Mouse (Mus musculus) right cerebral cortex, adult 2 months (tissue): Measurements from ENCODE around the gene C1qtnf7.

Experiments
- DNase-seq, 2 experiments: peaks; one replicate each; pipeline ENCODE4 v3.0.0; 2021 to 2022; ENCODE audit warnings: low spot score in 2 of 2

The C1qtnf7 gene

GRCm38 (mm10) chr5:43515401-43515976, at the start of gene C1qtnf7:
Gene C1qtnf7, plus strand, starts transcription at chr5:43515538.
- peak; percentile 30 to 34 for DNase-seq

DNA sequence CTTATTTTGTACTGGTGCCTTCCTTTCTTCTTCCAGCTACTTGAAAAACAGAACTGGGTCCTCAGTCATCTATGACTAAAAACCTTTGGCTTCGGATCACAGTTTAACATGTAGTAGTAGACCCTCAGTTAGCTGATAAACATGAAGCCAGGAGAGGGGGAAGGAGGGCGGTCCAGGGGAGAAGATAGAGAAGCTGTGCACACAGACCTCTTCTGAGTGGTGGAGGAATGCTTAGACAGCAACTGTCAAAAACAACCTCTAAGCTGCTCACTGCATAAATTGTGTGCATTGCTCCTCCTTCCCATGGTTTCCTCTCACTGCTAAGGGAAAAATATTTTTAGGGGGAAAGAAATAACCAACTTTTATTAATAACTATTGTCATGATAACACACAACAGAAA, 48.6 kb upstream of the C1qtnf7 start:
- DNase-seq = no peak

DNA sequence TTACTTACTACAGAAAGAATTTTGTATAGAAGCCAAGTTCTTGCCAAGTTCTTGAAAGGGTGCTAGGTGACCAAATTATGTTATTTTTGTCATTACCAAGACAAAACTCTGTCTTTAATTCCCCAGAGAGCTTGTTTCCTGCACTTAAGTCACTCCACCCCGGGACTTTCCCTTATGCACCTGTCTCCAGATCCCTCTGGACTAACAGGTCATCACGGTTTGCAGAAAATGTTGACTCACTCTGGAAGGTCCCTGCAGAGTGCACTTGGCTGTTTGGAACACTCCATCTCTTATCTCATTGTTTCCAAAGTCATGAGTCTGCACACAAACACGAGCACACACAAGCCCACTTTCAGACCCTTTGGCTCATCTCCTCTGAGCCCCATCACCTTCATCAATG, 48.1 kb upstream of the C1qtnf7 start:
- DNase-seq = no peak

DNA sequence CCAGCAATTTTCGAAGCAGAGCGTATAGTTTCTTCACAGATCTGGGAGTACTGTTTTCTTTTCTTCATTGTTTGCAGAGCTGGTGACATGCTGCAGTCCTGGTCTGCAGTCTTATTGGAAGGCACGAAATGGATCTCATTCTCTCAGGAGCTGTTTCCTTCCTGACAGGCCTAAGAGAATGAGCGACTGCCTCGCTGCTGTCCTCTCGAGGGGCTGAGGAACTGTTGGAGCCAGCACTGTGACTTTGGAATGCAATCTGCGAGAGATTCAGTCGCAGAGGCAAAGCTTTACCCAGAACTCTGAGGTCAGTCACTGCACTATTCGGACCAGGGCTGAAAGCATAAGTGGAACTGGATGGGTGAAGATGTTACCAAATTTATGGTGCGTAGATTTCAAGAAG, 46.4 kb upstream of the C1qtnf7 start:
- no peak for DNase-seq

DNA sequence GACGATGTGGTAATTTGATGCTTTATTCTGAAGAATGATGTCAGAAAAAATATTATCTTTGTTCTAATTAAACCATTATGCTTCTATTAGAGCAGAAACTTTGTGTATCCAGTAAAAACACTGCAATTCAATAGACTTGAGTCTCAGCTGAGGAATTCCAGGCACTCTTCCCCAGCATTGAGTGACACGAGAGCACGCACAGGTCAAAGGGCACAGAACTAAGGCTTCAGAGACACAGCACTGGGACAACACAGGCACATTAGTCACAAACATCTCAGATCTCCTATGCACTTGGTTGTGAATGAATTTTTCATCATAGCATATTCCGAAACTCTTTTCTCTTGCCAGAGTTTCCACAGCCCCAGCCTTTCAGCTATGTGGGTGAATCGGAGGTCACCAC, 37.4 kb upstream of the C1qtnf7 start:
- DNase-seq = no peak

DNA sequence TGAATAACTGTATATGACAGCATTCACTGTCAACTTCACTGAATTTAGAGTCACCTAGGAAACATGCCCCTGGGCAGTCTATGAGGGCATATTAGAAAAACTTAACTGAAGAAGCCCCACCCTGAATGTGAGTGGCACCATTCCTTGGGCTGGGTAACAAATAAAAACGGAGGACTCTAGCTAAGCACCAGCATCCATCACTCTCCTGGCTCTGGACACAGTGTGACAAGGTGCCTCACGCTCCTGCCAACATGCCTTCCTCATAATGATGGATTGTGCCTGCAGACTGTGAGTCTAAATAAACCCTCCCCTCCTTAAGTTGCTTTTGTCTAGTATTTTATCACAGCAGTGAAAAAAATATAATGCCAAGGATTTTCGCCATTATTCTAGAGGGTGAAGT, 35.3 kb upstream of the C1qtnf7 start:
- DNase-seq = no peak

DNA sequence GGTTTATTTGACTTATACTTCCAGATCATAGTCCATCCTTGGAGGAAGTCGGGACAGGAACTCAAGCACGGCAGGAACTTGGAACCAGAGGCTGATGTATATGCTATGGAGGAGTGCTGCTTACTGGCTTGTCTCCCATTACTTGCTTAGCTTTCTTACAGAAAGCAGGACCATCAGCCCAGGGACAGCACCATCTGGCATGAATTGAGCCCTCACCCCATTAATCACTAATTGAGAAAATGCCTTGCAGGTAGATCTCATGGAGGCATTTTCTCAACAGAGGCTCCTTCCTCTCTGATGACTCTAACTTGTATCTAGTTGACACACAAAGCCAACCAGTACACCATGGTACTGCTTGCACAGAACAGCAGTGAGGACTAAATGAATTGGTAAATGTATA, 34.6 kb upstream of the C1qtnf7 start:
- DNase-seq = no peak

DNA sequence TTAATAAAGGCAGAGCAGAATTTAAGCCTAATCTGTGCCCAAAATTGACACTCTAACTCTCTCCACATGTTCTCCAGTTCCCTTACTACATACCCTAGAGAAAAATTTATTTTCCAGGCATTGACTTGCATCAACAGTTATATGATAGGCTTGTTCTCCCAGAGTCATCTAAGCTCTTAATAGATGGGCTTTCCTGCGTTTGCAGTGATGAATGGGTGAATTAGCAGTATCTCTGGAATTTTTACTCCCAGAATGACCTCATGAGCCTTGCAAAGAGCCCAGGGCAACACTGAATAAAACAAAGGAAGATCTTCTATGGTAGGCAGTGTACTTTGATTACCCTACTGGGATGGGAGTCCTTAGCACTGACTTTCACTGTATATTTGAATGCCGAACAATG, 33.5 kb upstream of the C1qtnf7 start:
- no peak for DNase-seq

- no peak for DNase-seq
Observed at GRCm38 (mm10) chr5:43501887-43502286, 13.5 kb upstream of the C1qtnf7 start.

DNA sequence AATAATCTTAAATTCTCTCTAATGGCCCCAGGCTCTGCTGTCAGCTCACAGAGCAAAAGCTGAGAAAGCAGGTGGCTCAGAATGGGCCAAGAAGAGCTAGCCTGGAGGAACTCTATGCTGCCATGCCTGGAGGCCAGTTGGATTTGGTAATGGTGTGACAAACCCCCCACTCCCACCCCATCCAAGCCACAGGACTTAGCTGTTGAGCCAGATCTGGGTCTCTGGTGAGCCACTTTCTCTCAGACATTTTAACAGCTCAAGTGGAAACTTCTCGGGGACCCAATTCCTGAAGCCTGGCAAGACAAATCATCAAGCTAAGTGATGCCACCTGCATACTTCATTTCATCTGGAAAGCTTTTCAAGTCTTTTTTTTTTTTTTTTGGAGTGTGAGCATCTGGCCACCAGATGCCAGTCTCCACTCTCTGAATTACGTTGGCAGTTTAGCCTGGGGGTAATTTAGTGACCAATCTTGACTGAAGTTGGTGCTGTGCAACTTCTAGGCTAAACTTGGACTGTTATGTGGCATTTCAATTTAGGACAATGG, 11.0 kb upstream of the C1qtnf7 start:
- no peak for DNase-seq

- no peak for DNase-seq
Observed at GRCm38 (mm10) chr5:43508470-43508869, 6.9 kb upstream of the C1qtnf7 start.

GRCm38 (mm10) chr5:43508892-43509291, 6.4 kb upstream of the C1qtnf7 start:
- DNase-seq = no peak

DNA sequence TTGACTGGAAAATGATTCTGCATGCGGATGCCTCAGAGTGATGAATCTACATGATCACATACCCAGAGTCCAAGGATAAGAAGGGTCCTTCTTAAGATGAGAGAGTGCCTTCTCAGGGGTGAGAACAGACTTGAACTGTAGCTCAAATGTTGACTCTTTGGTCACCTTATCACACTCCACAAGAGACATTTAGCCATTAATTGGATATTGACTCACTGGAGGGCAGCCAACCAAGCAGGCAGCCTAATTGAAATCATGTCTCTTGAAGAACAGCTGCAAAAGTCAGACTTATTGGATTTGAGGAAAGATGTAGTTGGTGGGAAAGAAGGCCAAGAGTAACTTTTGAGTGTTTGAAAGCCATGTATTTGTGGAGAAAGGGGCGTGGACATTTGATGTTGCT, 4.2 kb upstream of the C1qtnf7 start:
- no peak for DNase-seq

DNA sequence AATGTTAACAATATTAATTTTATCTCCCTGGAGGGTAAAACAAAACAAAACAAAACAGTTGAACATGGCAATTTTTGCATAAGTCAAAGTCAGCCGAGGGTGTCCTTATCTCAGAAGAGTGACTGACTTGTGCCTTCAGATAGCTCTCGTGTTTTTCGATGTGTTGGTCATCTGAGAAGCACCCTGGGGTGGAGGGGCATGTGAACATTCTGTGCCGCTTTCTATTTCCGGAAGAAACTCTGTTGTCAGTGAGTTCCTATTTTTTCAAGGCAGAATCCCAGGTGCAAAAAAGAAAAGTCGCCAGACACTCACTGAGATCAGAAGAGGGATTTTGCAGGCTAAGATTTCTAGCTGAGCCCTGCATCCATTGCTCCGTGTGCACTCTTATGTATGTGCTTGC, 1.2 kb downstream of the C1qtnf7 start:
- no peak for DNase-seq

DNA sequence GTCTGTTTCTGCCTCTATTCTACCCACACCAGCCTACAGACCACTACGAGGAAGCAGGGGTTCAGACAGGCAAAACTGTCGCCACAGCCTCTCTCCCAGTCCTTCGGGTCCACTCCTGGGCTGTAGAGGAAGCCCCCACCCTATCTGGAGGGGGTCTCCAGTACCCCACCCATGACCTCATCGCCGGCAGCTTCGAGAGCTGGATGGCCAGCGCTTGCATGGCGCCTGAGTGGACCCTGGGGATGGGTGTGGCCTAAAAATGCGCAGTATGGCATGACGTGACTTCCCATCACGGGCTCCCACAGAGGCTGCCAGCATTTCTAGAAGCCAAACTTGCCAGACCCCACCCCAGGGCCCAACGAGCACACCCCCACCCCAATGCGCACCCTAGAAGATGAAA, 2.0 kb downstream of the C1qtnf7 start:
- DNase-seq = no peak

DNA sequence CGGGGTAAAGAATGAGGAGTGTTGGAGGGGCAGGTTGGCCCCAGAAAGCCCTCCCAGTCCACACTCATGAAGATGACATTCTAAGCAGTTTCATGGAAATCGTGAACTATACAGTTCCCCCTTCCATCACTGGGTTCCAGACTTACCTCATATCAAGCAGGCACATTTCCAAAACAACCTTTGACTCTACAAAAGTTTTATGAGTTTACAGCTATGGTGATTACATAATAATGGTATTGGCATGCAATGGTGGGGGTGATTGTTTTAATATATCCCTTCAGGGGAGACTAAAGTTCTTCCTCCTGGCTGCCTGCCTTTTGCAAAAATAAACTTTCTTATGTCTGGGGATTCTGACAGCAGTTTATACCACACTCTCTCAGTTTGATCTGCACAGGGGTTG, 4.6 kb downstream of the C1qtnf7 start:
- DNase-seq = no peak

GRCm38 (mm10) chr5:43521369-43521768, 6.0 kb downstream of the C1qtnf7 start:
- no peak for DNase-seq

- DNase-seq = no peak
Observed at GRCm38 (mm10) chr5:43522866-43523265, 7.5 kb downstream of the C1qtnf7 start.

DNA sequence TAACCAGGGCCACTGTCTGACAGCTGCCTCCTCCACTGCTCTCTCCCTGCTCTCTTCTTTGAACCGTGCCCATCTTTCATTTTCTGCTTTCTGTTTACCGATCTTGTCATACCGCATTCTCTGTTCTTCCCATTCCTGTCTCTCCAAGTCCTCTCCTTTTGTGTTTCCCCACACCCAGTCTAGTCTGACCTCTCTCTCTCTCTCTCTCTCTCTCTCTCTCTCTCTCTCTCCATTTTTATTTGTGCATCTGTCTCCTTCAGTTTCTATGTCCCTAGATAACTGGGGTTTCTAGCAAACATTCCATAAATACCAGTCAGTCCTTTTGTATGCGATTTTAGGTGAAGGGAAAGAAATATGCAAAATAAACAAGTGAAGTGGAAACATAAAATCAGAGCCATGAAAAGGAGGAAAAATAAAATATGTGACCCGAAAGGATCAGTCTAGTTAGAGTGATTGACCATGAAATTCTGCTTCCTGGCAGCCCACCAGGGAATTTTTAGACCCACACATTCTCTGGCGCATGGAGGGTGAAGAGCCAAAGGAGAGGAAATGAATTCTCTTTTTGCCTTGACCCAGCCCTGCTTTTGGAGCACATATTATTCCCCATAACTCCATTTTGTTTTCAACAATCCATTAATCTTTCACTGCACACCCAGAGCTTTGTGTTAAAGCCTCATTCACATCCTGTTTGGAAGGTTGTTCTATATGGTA, 11.7 kb downstream of the C1qtnf7 start:
- DNase-seq = no peak

DNA sequence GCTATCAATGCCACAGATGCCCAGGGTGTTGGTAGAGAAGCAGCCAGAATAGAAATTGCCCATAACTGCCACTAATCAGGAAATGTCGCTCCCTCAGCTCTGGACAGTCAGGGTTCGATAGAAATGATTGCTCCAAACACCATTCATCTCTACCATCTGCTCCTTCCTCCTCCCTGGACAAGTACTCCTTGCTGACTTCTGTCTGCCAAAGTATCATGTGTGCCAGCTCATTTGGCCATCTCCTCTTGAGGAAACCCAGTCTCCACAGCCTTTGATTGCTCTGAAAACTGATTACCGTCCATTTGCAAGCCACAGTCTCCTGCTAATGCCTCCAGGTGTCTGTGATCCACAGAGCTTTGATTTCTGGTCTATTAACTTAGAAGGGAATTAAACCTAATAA, 14.8 kb downstream of the C1qtnf7 start:
- DNase-seq = no peak

- DNase-seq = no peak
Observed at GRCm38 (mm10) chr5:43530886-43531285, 15.5 kb downstream of the C1qtnf7 start.

DNA sequence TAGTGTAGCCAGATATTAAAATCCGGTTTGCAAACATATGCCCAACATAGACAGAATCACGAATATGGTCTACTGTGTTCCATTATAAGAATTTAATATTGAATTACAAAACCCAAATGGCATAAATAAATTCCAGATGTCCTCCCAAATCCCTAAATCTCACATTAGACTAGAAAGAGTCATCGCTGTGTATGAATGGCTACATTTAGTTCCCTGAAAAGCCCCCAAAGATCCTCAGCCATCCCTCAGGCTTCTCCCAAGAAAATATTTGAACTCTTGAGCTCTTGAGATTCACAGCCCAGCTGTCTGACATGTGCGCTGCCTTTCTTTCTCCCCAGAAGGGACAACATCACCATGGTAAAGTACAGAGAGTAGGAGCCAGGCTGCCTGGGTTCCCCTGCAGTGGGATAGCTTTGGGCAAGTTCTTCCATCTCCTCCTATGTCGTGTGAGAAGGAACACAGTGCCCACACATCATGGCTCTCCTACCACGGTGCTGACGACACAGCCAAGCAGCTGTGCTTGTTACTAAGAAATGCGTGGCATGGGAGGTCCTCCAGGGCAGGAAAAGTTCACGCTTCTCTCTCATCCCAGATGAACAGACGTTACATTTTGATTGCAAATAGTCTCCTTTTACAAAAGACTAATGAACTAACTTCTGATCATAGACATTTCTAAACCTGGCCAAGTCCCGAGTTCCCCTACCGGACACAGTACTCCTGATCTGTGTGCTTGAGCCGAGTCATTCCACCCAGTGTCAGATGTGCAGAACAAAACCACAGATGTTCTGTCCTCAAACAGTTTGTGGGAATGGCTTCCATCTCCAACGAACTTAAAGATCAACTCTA, 23.2 kb downstream of the C1qtnf7 start:
- no peak for DNase-seq

DNA sequence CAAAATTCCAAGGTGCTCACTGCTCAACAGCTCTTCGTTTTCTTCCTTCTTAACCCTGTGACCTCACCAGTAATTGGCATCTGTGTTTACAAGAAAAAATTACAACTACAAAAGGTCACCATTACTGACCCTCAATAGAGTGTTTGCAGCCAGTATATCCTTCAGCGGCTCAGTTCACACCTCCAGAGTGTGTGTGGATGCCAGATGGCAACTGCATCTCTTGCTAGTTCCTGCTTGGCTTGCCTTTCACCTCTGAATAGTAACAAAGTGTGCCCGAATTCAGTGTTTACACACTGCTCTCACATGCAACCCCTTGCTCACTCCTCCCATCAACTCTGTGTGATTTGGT, 23.8 kb downstream of the C1qtnf7 start:
- DNase-seq = no peak
